Mouse (Mus musculus): Measurements from ENCODE around the gene Agxt. TPM values are rescaled to one million over a fixed set of nuclear protein-coding genes. Genes with fewer than 3 reads are reported as not detected.

Agxt gene
- total RNA-seq, 1 experiment from 2014 or later = not detected

Other genes with a start within 250 kb of the Agxt start
- gene Ankmy1, start 232.3 kb upstream of the Agxt start, total RNA-seq (2021) = 0.52 and 1.5 TPM in 2 replicates
- gene Dusp28, start 228.3 kb upstream of the Agxt start, total RNA-seq (2021) = 11.2 and 15.2 TPM in 2 replicates
- gene Rnpepl1, start 224.5 kb upstream of the Agxt start, total RNA-seq (2021) = 93.6 and 108 TPM in 2 replicates
- 25.3 and 28.8 TPM in 2 replicates for gene Capn10, start 200.9 kb upstream of the Agxt start, total RNA-seq (2021)
- gene Gpr35, start 184.4 kb upstream of the Agxt start, total RNA-seq (2021) = 0.33 and 0.49 TPM in 2 replicates
- gene Aqp12, start 128.9 kb upstream of the Agxt start, total RNA-seq (2021) = not detected in 2 replicates
- gene Kif1a, start 33.3 kb upstream of the Agxt start, total RNA-seq (2021) = 15.6 and 26.0 TPM in 2 replicates
- not detected in 2 replicates for gene 2310007B03Rik, start 25.7 kb downstream of the Agxt start, total RNA-seq (2021)
- gene Crocc2, start 33.5 kb downstream of the Agxt start, total RNA-seq (2021) = 0.03 TPM in 1 of 2 replicates, not detected in the other
- 32.5 and 34.1 TPM in 2 replicates for gene Sned1, start 100.6 kb downstream of the Agxt start, total RNA-seq (2021)
- gene Mterf4, start 170.7 kb downstream of the Agxt start, total RNA-seq (2021) = 28.1 and 29.6 TPM in 2 replicates
- 14.9 and 31.2 TPM in 2 replicates for gene Ppp1r7, start 207.6 kb downstream of the Agxt start, total RNA-seq (2021)
- 4.1 and 6.3 TPM in 2 replicates for gene Pask, start 208.2 kb downstream of the Agxt start, total RNA-seq (2021)
- gene Ano7, start 238.7 kb downstream of the Agxt start, total RNA-seq (2021) = not detected in 2 replicates

Measured in adrenal gland, postnatal 25 days (tissue).